Mouse (Mus musculus): ENCODE measurements at regions not wholly inside any gene's neighbourhood (a gene's known extent, or its start where the extent isn't known, plus 50 kb on each side); places are given as distances from the start of the nearest gene placed in this dataset.

DNA sequence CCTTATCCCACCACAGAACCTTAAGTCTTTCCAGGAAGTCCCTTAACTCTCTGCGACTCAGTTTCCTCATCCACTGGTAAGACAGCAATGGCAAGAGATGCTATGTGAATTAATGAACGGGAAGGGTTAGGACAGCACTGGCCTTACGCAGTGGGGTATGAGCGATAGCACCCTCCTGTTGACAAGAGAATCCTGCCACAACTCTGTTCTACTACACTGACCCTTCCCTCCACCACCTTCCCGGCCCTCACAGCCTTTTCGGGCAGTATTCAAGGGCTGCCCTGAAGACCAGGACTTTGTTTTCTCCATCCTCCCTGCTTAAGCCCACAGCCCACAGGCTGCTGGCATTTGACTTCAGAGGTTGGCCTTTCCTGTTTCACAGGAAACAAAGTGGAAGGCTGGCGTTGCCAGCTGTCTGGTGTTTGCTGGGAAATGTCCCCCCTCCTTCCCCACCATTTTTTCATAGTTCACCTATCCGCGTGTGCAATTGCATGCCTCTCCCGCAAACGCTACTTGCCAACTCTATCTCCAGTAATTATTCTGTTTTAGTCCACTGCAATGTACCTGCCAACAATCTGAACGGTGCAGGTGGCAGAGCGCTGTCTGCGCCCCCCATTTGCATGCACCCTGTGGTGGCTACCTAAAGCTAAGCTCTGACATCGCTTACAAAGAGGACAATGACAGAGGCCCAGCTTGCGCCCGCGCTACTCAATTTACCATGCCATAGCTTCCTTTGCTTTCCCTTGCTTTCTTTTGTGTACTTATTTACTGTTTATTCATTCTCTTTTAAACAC lies 251.2 kb upstream of the Sp8 start:
- H3K4me1 ChIP-seq (ENCODE audit: control insufficient read depth, low read depth, low read length): no peaks in the 10 kb centered on the region
- WGBS (ENCODE audit: insufficient replicate concordance): 41% methylated on average over 18 of the region's 18 CpGs
- no peak for ATAC-seq (ENCODE audit: low read depth)
- no peak overlapping the region for H3K4me2 ChIP-seq (ENCODE audit: low read depth, low read length)
- H3K27ac ChIP-seq (ENCODE audit: low read length): no peak overlapping the region
- H3K27me3 ChIP-seq (ENCODE audit: control insufficient read depth, insufficient read depth, low read depth, low read length): no peaks in the 10 kb centered on the region
- H3K4me3 ChIP-seq (ENCODE audit: low read depth, low read length): no peak overlapping the region
- H3K9me3 ChIP-seq (replicated peaks; ENCODE audit: control insufficient read depth, low read length): no peaks in the 10 kb centered on the region
- no peak overlapping the region for H3K9ac ChIP-seq (ENCODE audit: low read depth, low read length)
- no peaks in the 10 kb centered on the region for H3K36me3 ChIP-seq (ENCODE audit: control insufficient read depth, insufficient read depth)

DNA sequence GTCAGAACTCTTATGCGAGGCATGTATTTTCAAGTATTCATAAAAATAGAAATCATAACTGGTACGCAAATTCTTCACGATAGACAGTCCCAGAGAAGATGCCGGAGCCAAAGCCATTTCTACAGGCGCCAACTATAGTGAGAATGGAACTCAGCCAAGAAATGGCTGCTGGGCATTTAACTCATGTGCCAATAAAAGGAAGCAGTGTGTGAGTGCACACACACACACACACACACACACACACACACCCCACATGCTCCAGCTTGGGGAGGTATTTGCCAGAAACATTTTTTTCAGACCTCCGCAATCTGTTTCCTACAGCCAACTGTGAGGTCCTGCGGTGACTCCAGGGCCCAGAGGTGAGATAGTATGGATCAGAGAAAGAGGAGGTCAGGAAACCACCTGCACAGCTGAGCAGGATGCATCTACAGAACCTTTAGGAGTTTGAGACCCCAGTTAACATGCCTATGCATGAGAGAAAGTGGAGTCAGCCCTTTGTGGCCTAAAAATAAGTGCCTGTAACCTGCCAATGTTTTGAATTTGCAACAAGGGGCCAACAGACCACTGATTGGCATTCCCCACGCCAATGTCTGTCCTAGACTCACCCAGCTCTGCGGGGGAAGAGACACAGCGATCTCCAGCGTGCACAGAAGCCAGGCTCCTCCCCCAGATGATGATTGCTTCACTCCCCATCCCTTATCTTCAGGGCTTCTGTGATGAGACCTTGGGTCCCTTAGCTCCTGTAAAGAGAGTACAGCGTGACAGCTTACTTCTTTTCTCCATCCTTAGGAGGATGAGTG lies 262.1 kb upstream of the Sp8 start:
- Histone ChIP-seq H3K4me2 (ENCODE audit: low read depth, low read length) (no peak overlapping the region), H3K9ac (ENCODE audit: low read depth, low read length) (no peak overlapping the region), H3K4me1 (ENCODE audit: control insufficient read depth, low read depth, low read length) (no peaks in the 10 kb centered on the region), H3K9me3 (replicated peaks; ENCODE audit: control insufficient read depth, low read length) (no peaks in the 10 kb centered on the region), H3K27me3 (ENCODE audit: control insufficient read depth, insufficient read depth, low read depth, low read length) (no peaks in the 10 kb centered on the region), H3K36me3 (ENCODE audit: control insufficient read depth, insufficient read depth) (no peaks in the 10 kb centered on the region), H3K27ac (ENCODE audit: low read length) (no peak overlapping the region), H3K4me3 (ENCODE audit: low read depth, low read length) (no peak overlapping the region)
- WGBS (ENCODE audit: insufficient replicate concordance): 59% methylated on average over 12 of the region's 12 CpGs
- no peak for ATAC-seq (ENCODE audit: low read depth)

DNA sequence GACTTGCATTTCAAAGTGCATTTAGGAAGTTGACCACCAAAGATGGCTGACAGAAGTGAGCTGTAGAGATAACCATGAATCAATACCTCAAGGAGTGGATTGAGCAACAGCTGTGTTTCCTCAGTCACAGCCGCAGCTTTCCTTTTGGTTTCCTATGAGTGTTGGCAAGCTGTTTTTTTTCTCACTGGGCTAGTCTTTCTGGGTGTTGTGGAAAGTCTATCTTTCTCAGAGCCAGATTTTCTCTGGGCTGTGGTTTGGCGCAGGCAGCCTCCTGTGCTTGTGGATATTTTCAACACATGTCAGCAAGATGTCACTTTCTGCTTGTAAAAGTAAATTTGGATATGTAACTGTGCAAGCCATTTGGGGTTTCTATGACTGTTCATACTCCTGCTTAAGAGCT lies 268.6 kb upstream of the Sp4 start:
- H3K27ac ChIP-seq (ENCODE audit: low read length): no peak overlapping the region
- 18% methylated on average over 2 of the region's 2 CpGs for WGBS (ENCODE audit: insufficient replicate concordance)
- no peaks in the 10 kb centered on the region for H3K36me3 ChIP-seq (ENCODE audit: control insufficient read depth, insufficient read depth)
- H3K4me1 ChIP-seq (ENCODE audit: control insufficient read depth, low read depth, low read length): no peaks in the 10 kb centered on the region
- no peak overlapping the region for H3K9ac ChIP-seq (ENCODE audit: low read depth, low read length)
- ATAC-seq (ENCODE audit: low read depth): no peak
- H3K4me3 ChIP-seq (ENCODE audit: low read depth, low read length): no peak overlapping the region
- H3K4me2 ChIP-seq (ENCODE audit: low read depth, low read length): no peak overlapping the region
- no peaks in the 10 kb centered on the region for H3K9me3 ChIP-seq (replicated peaks; ENCODE audit: control insufficient read depth, low read length)
- H3K27me3 ChIP-seq (ENCODE audit: control insufficient read depth, insufficient read depth, low read depth, low read length): no peaks in the 10 kb centered on the region

DNA sequence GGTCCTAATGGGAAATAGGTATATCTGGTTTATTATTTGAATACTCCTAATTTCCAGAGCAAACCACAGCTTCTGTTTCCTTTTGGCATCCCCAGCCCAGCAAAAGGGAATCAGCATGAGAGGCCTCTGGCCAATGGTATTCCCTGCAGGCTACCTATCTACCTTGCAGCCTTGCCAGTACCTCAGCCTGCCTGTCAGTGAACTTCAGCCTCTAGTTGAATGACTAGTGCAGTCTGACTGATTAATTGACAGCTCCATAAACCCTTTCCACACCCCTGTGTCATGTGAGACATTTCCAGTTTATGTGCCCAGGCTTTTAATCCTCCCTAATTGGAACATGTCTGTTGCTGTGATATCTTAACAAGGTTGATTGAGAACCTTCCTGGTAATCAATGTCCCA lies 265.4 kb upstream of the Sp4 start:
- H3K4me1 ChIP-seq (ENCODE audit: control insufficient read depth, low read depth, low read length): no peaks in the 10 kb centered on the region
- no peaks in the 10 kb centered on the region for H3K9me3 ChIP-seq (replicated peaks; ENCODE audit: control insufficient read depth, low read length)
- no peaks in the 10 kb centered on the region for H3K27me3 ChIP-seq (ENCODE audit: control insufficient read depth, insufficient read depth, low read depth, low read length)
- H3K9ac ChIP-seq (ENCODE audit: low read depth, low read length): no peak overlapping the region
- H3K27ac ChIP-seq (ENCODE audit: low read length): no peak overlapping the region
- no peak overlapping the region for H3K4me3 ChIP-seq (ENCODE audit: low read depth, low read length)
- ATAC-seq (ENCODE audit: low read depth): no peak
- H3K36me3 ChIP-seq (ENCODE audit: control insufficient read depth, insufficient read depth): no peaks in the 10 kb centered on the region
- no peak overlapping the region for H3K4me2 ChIP-seq (ENCODE audit: low read depth, low read length)

DNA sequence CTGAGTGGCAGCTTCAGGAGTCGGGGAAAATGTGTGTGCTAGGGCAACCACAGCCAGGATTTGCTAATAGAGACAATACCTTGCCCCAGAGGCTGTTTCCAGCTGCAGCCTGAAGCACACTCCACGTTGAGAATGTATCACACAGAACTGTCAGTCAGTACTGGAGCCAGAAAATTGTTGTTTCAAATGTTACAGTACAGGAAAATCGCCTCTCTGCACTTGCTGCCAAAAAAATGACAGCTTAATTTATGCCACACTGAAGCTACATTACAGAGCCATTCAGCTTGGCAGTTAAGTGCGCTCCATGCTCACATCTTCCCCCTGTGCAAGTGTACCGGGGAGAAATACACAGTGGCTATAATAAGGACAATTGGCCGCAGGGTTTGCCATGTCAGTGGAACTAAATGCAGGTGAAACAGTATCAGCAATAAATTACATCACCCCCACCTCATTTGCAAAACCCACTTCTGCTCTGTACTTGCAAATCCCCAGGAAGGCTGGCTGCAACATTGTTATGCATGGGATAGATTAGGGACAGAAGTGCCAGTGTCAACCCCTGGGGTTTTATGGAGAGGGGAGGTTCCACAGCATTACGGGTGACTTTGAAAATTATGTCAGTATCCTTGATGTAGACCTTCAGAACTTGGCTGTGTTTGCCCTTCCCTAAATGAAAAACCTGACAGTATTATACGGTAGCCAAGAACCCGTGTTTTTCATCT lies 263.3 kb upstream of the Sp4 start:
- Histone ChIP-seq H3K4me3 (ENCODE audit: low read depth, low read length) (no peak overlapping the region), H3K27ac (ENCODE audit: low read length) (no peak overlapping the region), H3K9me3 (replicated peaks; ENCODE audit: control insufficient read depth, low read length) (no peaks in the 10 kb centered on the region), H3K4me1 (ENCODE audit: control insufficient read depth, low read depth, low read length) (no peaks in the 10 kb centered on the region), H3K36me3 (ENCODE audit: control insufficient read depth, insufficient read depth) (no peaks in the 10 kb centered on the region), H3K27me3 (ENCODE audit: control insufficient read depth, insufficient read depth, low read depth, low read length) (no peaks in the 10 kb centered on the region), H3K4me2 (ENCODE audit: low read depth, low read length) (no peak overlapping the region), H3K9ac (ENCODE audit: low read depth, low read length) (no peak overlapping the region)
- WGBS (ENCODE audit: insufficient replicate concordance): 20% methylated on average over 9 of the region's 9 CpGs
- no peak for ATAC-seq (ENCODE audit: low read depth)

DNA sequence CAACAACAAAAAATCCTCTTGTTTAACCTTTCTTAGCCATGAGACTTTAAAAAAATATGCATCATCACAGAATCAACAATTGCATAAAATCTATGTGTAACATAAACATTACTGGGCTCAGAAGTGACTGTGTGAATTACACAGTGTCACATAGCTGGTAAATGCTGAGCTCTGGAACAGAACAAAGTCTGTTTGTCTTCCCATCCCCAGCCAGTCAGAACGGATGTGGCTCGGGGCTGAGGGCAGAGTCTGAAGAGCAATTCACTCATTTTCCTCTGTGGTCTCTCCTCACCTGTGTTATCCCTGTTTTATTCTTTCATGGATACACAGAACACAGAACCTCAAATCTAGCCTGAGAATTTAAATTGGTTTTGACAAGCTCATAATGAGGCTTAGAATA lies 261.0 kb upstream of the Sp4 start:
- no peaks in the 10 kb centered on the region for H3K4me1 ChIP-seq (ENCODE audit: control insufficient read depth, low read depth, low read length)
- peak overlapping the region; percentile 46; the same call in 1 of the 2 replicates for H3K27ac ChIP-seq (ENCODE audit: low read length)
- WGBS (ENCODE audit: insufficient replicate concordance): 32% methylated on average over 2 of the region's 2 CpGs
- H3K4me2 ChIP-seq (ENCODE audit: low read depth, low read length): no peak overlapping the region
- H3K9ac ChIP-seq (ENCODE audit: low read depth, low read length): no peak overlapping the region
- no peaks in the 10 kb centered on the region for H3K9me3 ChIP-seq (replicated peaks; ENCODE audit: control insufficient read depth, low read length)
- no peak overlapping the region for H3K4me3 ChIP-seq (ENCODE audit: low read depth, low read length)
- ATAC-seq (ENCODE audit: low read depth): peak; percentile 95
- no peaks in the 10 kb centered on the region for H3K36me3 ChIP-seq (ENCODE audit: control insufficient read depth, insufficient read depth)
- no peaks in the 10 kb centered on the region for H3K27me3 ChIP-seq (ENCODE audit: control insufficient read depth, insufficient read depth, low read depth, low read length)

DNA sequence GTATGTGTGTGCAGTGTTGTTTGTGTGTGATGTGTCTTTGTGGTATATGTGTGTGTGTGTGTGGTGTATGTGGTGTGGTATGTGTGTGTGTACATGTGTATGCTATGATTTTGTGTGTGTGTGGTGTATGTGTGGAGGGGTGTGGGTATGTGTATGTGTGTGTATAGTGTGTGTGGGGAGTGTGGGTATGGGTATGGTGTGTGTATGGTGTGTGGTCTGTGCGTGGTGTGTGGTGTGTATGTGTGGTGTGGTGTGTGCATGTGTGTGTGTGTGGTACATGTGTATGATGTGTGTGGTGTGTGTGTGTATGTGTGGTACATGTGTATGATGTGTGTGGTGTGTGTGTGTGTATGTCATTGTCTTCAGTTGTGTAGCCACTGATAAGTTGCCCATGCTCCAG lies 247.8 kb upstream of the Sp4 start:
- no peak for ATAC-seq (ENCODE audit: low read depth)
- no peaks in the 10 kb centered on the region for H3K36me3 ChIP-seq (ENCODE audit: control insufficient read depth, insufficient read depth)
- H3K27me3 ChIP-seq (ENCODE audit: control insufficient read depth, insufficient read depth, low read depth, low read length): no peaks in the 10 kb centered on the region
- H3K9ac ChIP-seq (ENCODE audit: low read depth, low read length): no peak overlapping the region
- no peak overlapping the region for H3K27ac ChIP-seq (ENCODE audit: low read length)
- H3K4me2 ChIP-seq (ENCODE audit: low read depth, low read length): no peak overlapping the region
- WGBS (ENCODE audit: insufficient replicate concordance): 53% methylated on average over 1 of the region's 1 CpGs
- no peak overlapping the region for H3K4me3 ChIP-seq (ENCODE audit: low read depth, low read length)
- H3K4me1 ChIP-seq (ENCODE audit: control insufficient read depth, low read depth, low read length): no peaks in the 10 kb centered on the region
- H3K9me3 ChIP-seq (replicated peaks; ENCODE audit: control insufficient read depth, low read length): no peaks in the 10 kb centered on the region

DNA sequence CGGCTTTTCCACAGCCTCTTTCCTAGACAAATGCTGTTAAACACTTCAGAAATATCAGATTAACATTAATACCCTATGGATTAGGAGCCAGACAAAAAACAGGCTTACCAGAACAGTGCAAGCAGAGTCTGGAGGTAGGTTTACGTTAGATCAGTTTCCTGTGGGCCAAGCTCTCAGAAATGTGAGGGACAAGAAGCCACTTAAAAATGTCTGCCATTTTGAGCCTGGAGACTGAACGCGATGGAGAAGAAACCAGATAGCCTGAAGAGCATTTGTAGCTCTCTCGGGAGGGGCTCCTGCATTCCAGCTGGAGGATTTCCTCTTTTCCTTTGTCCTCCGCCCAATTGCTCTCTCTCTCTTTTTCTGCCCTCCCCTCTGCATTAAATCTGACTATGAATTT lies 239.1 kb upstream of the Sp4 start:
- Histone ChIP-seq H3K27ac (ENCODE audit: low read length) (no peak overlapping the region), H3K9me3 (replicated peaks; ENCODE audit: control insufficient read depth, low read length) (no peaks in the 10 kb centered on the region), H3K4me3 (ENCODE audit: low read depth, low read length) (no peak overlapping the region), H3K27me3 (ENCODE audit: control insufficient read depth, insufficient read depth, low read depth, low read length) (no peaks in the 10 kb centered on the region), H3K36me3 (ENCODE audit: control insufficient read depth, insufficient read depth) (no peaks in the 10 kb centered on the region), H3K4me2 (ENCODE audit: low read depth, low read length) (no peak overlapping the region), H3K9ac (ENCODE audit: low read depth, low read length) (no peak overlapping the region), H3K4me1 (ENCODE audit: control insufficient read depth, low read depth, low read length) (no peaks in the 10 kb centered on the region)
- 28% methylated on average over 6 of the region's 6 CpGs for WGBS (ENCODE audit: insufficient replicate concordance)
- ATAC-seq (ENCODE audit: low read depth): no peak

DNA sequence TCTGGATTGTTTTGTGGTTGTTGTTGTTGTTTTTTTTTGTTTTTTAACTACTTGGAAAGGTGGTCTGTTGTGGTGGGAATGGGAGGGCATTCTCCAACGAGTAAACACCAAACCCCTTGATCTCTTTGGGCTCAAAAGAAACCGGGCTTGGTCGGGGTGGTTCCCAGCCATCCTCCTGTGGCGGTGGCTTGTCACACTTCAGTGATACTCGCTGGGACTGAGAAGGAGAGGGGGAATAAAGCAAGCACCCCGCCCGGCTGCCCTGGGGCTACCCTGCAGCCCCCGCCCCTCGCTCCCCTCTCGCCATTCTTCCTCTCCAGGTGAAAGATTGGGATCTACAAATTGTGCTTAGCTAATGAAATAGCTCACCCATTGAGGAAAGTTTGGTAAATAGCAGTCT lies 229.3 kb upstream of the Sp4 start:
- H3K27ac ChIP-seq (ENCODE audit: low read length): no peak overlapping the region
- no peaks in the 10 kb centered on the region for H3K9me3 ChIP-seq (replicated peaks; ENCODE audit: control insufficient read depth, low read length)
- H3K36me3 ChIP-seq (ENCODE audit: control insufficient read depth, insufficient read depth): no peaks in the 10 kb centered on the region
- H3K9ac ChIP-seq (ENCODE audit: low read depth, low read length): no peak overlapping the region
- H3K4me3 ChIP-seq (ENCODE audit: low read depth, low read length): no peak overlapping the region
- no peaks in the 10 kb centered on the region for H3K4me1 ChIP-seq (ENCODE audit: control insufficient read depth, low read depth, low read length)
- 4% methylated on average over 10 of the region's 10 CpGs for WGBS (ENCODE audit: insufficient replicate concordance)
- ATAC-seq (ENCODE audit: low read depth): no peak
- no peak overlapping the region for H3K4me2 ChIP-seq (ENCODE audit: low read depth, low read length)
- peaks cover 18% of the 10 kb centered on the region for H3K27me3 ChIP-seq (ENCODE audit: control insufficient read depth, insufficient read depth, low read depth, low read length)
